Mouse (Mus musculus) hindbrain, embryonic 14.5 days (tissue): ENCODE measurements around the gene Gm17349. TPM values are rescaled to one million over a fixed set of nuclear protein-coding genes. Genes with fewer than 3 reads are reported as not detected.

ENCODE experiments used
- ATAC-seq: fragments of 200-750 bp; cut with Nextera tagmentation; 2 replicates; pipeline ENCODE4 v1.8.0; 2017; ENCODE audit warnings: moderate number of reproducible peaks, mild to moderate bottlenecking, moderate TSS enrichment, moderate library complexity; ENCODE audit not compliant: low FRiP score
- DNase-seq: peaks from one replicate; pipeline ENCODE4 v3.0.0-alpha.2; 2015; ENCODE audit warnings: low spot score
- H3K27ac ChIP-seq: fragments of 300-500 bp; sonication (generic); 2 replicates; pipeline ENCODE4 v1.5.1; 2014; ENCODE audit warnings: mild to moderate bottlenecking, moderate library complexity
- H3K27me3 ChIP-seq: fragments of 300-500 bp; sonication (generic); 2 replicates; pipeline ENCODE4 v1.6.1; 2014; ENCODE audit warnings: mild to moderate bottlenecking, low read length, mixed read lengths; ENCODE audit not compliant: control insufficient read depth, insufficient read depth
- H3K36me3 ChIP-seq: fragments of 300-500 bp; sonication (generic); replicated peaks from 2 replicates; pipeline ENCODE4 v1.6.1; 2014; ENCODE audit not compliant: control insufficient read depth, insufficient read depth
- H3K4me1 ChIP-seq: fragments of 300-500 bp; sonication (generic); replicated peaks from 2 replicates; pipeline ENCODE4 v1.6.1; 2014; ENCODE audit warnings: antibody characterized with exemption, low read length, mixed read lengths; ENCODE audit not compliant: control insufficient read depth, insufficient read depth
- H3K4me2 ChIP-seq: fragments of 300-500 bp; sonication (generic); replicated peaks from 2 replicates; pipeline ENCODE4 v1.6.1; 2014; ENCODE audit warnings: mild to moderate bottlenecking, moderate library complexity
- H3K4me3 ChIP-seq: fragments of 300-500 bp; sonication (generic); replicated peaks from 2 replicates; pipeline ENCODE4 v1.5.1; 2014; ENCODE audit warnings: mild to moderate bottlenecking, low read length
- H3K9ac ChIP-seq: fragments of 300-500 bp; sonication (generic); 2 replicates; pipeline ENCODE4 v1.6.1; 2014
- H3K9me3 ChIP-seq: fragments of 300-500 bp; sonication (generic); 2 replicates; pipeline ENCODE4 v1.6.1; 2016; ENCODE audit warnings: low read length; ENCODE audit not compliant: control insufficient read depth
- WGBS: fragments of 180-500 bp; shearing (Covaris S2); extraction: QIAGEN DNeasy Blood & Tissue Kit; methylation state at CpG from one replicate; pipeline ENCODE4 v1.1.7; 2014; 5-methylcytosine and 5-hydroxymethylcytosine counted together
- polyA plus RNA-seq: library from polyadenylated mRNA; unstranded; fragments of >200 nt; fragmentation: Nextera tagmentation; extraction: Ambion mirVana; gene quantifications from 2 replicates; pipeline ENCODE4 v1.2.1, GENCODE M21; 2014

The Gm17349 gene
- not detected in 2 replicates for polyA plus RNA-seq

GRCm38 (mm10) chr15:99705440-99706048 lies at the start of gene Gm17349:
TSS of gene Gm17349 (minus strand) at chr15:99705490.
- Histone ChIP-seq H3K36me3 (peaks cover 74% of the 10 kb centered on the region), H3K27me3 (no peaks in the 10 kb centered on the region), H3K9me3 (no peaks in the 10 kb centered on the region), H3K4me2 (peak within 1 kb of the TSS; percentile 98), H3K4me3 (peak within 1 kb of the TSS; percentile 63), H3K9ac (peak within 1 kb of the TSS; percentile 89), H3K27ac (peak within 1 kb of the TSS; percentile 96), H3K4me1 (peaks cover 24% of the 10 kb centered on the region)
- DNase-seq (peak; percentile 54), ATAC-seq (no peak)
- WGBS: 65% methylated on average over 11 of the region's 11 CpGs

GRCm38 (mm10) chr15:99754204-99754603 lies 48.9 kb upstream of the Gm17349 start:
- no peaks in the 10 kb centered on the region for H3K4me1 ChIP-seq
- H3K36me3 ChIP-seq: peaks cover 8% of the 10 kb centered on the region
- no peaks in the 10 kb centered on the region for H3K27me3 ChIP-seq
- H3K27ac ChIP-seq: no peak overlapping the region
- H3K4me2 ChIP-seq: no peak overlapping the region
- H3K4me3 ChIP-seq: no peak overlapping the region
- H3K9ac ChIP-seq: no peak overlapping the region
- ATAC-seq (no peak), DNase-seq (no peak)
- WGBS: 79% methylated on average over 3 of the region's 3 CpGs
- H3K9me3 ChIP-seq: no peaks in the 10 kb centered on the region

GRCm38 (mm10) chr15:99740229-99740628 lies 34.9 kb upstream of the Gm17349 start:
- Histone ChIP-seq H3K36me3 (peaks cover 81% of the 10 kb centered on the region), H3K4me2 (no peak overlapping the region), H3K27me3 (no peaks in the 10 kb centered on the region), H3K9me3 (no peaks in the 10 kb centered on the region), H3K4me3 (no peak overlapping the region), H3K9ac (no peak overlapping the region), H3K27ac (no peak overlapping the region), H3K4me1 (no peaks in the 10 kb centered on the region; the same call in 1 of the 2 replicates)
- 90% methylated on average over 4 of the region's 4 CpGs for WGBS
- no peak for ATAC-seq
- DNase-seq: no peak

GRCm38 (mm10) chr15:99736675-99737074 lies 31.4 kb upstream of the Gm17349 start:
- H3K9me3 ChIP-seq: no peaks in the 10 kb centered on the region
- no peak overlapping the region for H3K4me3 ChIP-seq
- H3K36me3 ChIP-seq: peaks cover 85% of the 10 kb centered on the region
- H3K27me3 ChIP-seq: no peaks in the 10 kb centered on the region
- H3K4me2 ChIP-seq: no peak overlapping the region
- no peaks in the 10 kb centered on the region; the same call in 1 of the 2 replicates for H3K4me1 ChIP-seq
- H3K9ac ChIP-seq: no peak overlapping the region
- ATAC-seq (no peak), DNase-seq (no peak)
- no peak overlapping the region for H3K27ac ChIP-seq
- WGBS: 88% methylated on average over 11 of the region's 11 CpGs

- WGBS: 98% methylated on average over 2 of the region's 2 CpGs
- DNase-seq: no peak
- Histone ChIP-seq H3K9ac (no peak overlapping the region), H3K4me1 (no peaks in the 10 kb centered on the region; the same call in 1 of the 2 replicates), H3K4me2 (no peak overlapping the region), H3K36me3 (peaks cover 74% of the 10 kb centered on the region), H3K27ac (no peak overlapping the region; the same call in 1 of the 2 replicates), H3K27me3 (no peaks in the 10 kb centered on the region), H3K4me3 (no peak overlapping the region), H3K9me3 (no peaks in the 10 kb centered on the region)
- ATAC-seq: no peak
These were observed 30.3 kb upstream of the Gm17349 start for GRCm38 (mm10) chr15:99735631-99736030.

- 96% methylated on average over 5 of the region's 5 CpGs for WGBS
- no peaks in the 10 kb centered on the region for H3K9me3 ChIP-seq
- no peak overlapping the region for H3K4me2 ChIP-seq
- no peaks in the 10 kb centered on the region; the same call in 1 of the 2 replicates for H3K4me1 ChIP-seq
- no peak overlapping the region for H3K4me3 ChIP-seq
- no peak overlapping the region for H3K27ac ChIP-seq
- no peak overlapping the region for H3K9ac ChIP-seq
- H3K27me3 ChIP-seq: no peaks in the 10 kb centered on the region
- DNase-seq: no peak
- peaks cover 61% of the 10 kb centered on the region for H3K36me3 ChIP-seq
- no peak for ATAC-seq
These were observed 27.9 kb upstream of the Gm17349 start for GRCm38 (mm10) chr15:99733186-99733585.

- no peak overlapping the region for H3K4me3 ChIP-seq
- no peak overlapping the region for H3K27ac ChIP-seq
- ATAC-seq (no peak), DNase-seq (no peak)
- no peak overlapping the region for H3K4me2 ChIP-seq
- H3K27me3 ChIP-seq: no peaks in the 10 kb centered on the region
- H3K9ac ChIP-seq: no peak overlapping the region
- WGBS: 93% methylated on average over 3 of the region's 3 CpGs
- H3K36me3 ChIP-seq: peaks cover 55% of the 10 kb centered on the region
- no peaks in the 10 kb centered on the region for H3K9me3 ChIP-seq
- H3K4me1 ChIP-seq: peaks cover under 1% of the 10 kb centered on the region
These were observed 26.4 kb upstream of the Gm17349 start for GRCm38 (mm10) chr15:99731678-99732077.

- H3K27ac ChIP-seq: no peak overlapping the region
- no peaks in the 10 kb centered on the region for H3K9me3 ChIP-seq
- DNase-seq (no peak), ATAC-seq (no peak)
- 100% methylated on average over 2 of the region's 2 CpGs for WGBS
- H3K4me3 ChIP-seq: no peak overlapping the region
- peaks cover 6% of the 10 kb centered on the region for H3K4me1 ChIP-seq
- H3K9ac ChIP-seq: no peak overlapping the region
- H3K4me2 ChIP-seq: no peak overlapping the region
- no peaks in the 10 kb centered on the region for H3K27me3 ChIP-seq
- H3K36me3 ChIP-seq: peaks cover 50% of the 10 kb centered on the region
These were observed 25.9 kb upstream of the Gm17349 start for GRCm38 (mm10) chr15:99731167-99731566.

- Histone ChIP-seq H3K9ac (no peak overlapping the region), H3K4me2 (no peak overlapping the region), H3K4me1 (peaks cover 16% of the 10 kb centered on the region), H3K9me3 (no peaks in the 10 kb centered on the region), H3K27me3 (no peaks in the 10 kb centered on the region), H3K36me3 (peaks cover 37% of the 10 kb centered on the region), H3K27ac (no peak overlapping the region), H3K4me3 (no peak overlapping the region)
- 97% methylated on average over 3 of the region's 4 CpGs for WGBS
- DNase-seq (no peak), ATAC-seq (no peak)
These were observed 23.9 kb upstream of the Gm17349 start for GRCm38 (mm10) chr15:99729056-99729783.
